Mouse (Mus musculus): ENCODE data around the gene Wdr49. TPM values are rescaled to one million over a fixed set of nuclear protein-coding genes. Genes with fewer than 3 reads are reported as not detected.

The Wdr49 gene
- polyA plus RNA-seq, 2 experiments, result not detected

- DNase-seq (ENCODE audit: low read depth in 3 of 3, low spot score in 3 of 3) (no peak), ATAC-seq (ENCODE audit: insufficient read depth) (no peak)
- Histone ChIP-seq H3K27ac (no peak overlapping the region), H3K9me3 (ENCODE audit: control insufficient read depth, low read length) (no peaks in the 10 kb centered on the region), H3K4me1 (replicated peaks; ENCODE audit: control insufficient read depth in 2 of 2, insufficient read depth in 2 of 2, low read length in 1 of 2) (no peaks in the 10 kb centered on the region), H3K9ac (replicated peaks) (no peak overlapping the region), H3K4me2 (ENCODE audit: low read depth) (no peak overlapping the region), H3K36me3 (replicated peaks; ENCODE audit: control insufficient read depth, insufficient read depth, low read depth) (no peaks in the 10 kb centered on the region), H3K4me3 (ENCODE audit: insufficient read depth in 1 of 2, low read depth in 2 of 2, low read length in 2 of 2) (no peak overlapping the region), H3K27me3 (ENCODE audit: control insufficient read depth, insufficient read depth, low read length) (no peaks in the 10 kb centered on the region)
- no peak for TF ChIP-seq EP300 (IDR thresholded peaks at IDR 0.05; ENCODE audit: low read depth)
- TF ChIP-seq CTCF (IDR thresholded peaks at IDR 0.05; ENCODE audit: low read depth), result no peak
Measured at GRCm38 (mm10) chr3:75353972-75354371, 128.0 kb downstream of the Wdr49 start.

- Histone ChIP-seq H3K27ac (no peak overlapping the region), H3K4me1 (replicated peaks; ENCODE audit: control insufficient read depth in 2 of 2, insufficient read depth in 2 of 2, low read length in 1 of 2) (no peaks in the 10 kb centered on the region), H3K36me3 (replicated peaks; ENCODE audit: control insufficient read depth, insufficient read depth, low read depth) (no peaks in the 10 kb centered on the region), H3K27me3 (ENCODE audit: control insufficient read depth, insufficient read depth, low read length) (no peaks in the 10 kb centered on the region), H3K9me3 (ENCODE audit: control insufficient read depth, low read length) (no peaks in the 10 kb centered on the region), H3K4me2 (ENCODE audit: low read depth) (no peak overlapping the region), H3K4me3 (ENCODE audit: insufficient read depth in 1 of 2, low read depth in 2 of 2, low read length in 2 of 2) (no peak overlapping the region), H3K9ac (replicated peaks) (no peak overlapping the region)
- TF ChIP-seq EP300 (IDR thresholded peaks at IDR 0.05; ENCODE audit: low read depth) (no peak), CTCF (IDR thresholded peaks at IDR 0.05; ENCODE audit: low read depth) (no peak)
- no peak for DNase-seq (ENCODE audit: low read depth in 3 of 3, low spot score in 3 of 3)
- no peak for ATAC-seq (ENCODE audit: insufficient read depth)
Measured at GRCm38 (mm10) chr3:75337196-75337595, 144.8 kb downstream of the Wdr49 start.

- H3K9me3 ChIP-seq (ENCODE audit: control insufficient read depth, low read length), result no peaks in the 10 kb centered on the region
- no peak overlapping the region for H3K9ac ChIP-seq (replicated peaks)
- no peak for DNase-seq (ENCODE audit: low read depth in 3 of 3, low spot score in 3 of 3)
- no peaks in the 10 kb centered on the region for H3K4me1 ChIP-seq (replicated peaks; ENCODE audit: control insufficient read depth in 2 of 2, insufficient read depth in 2 of 2, low read length in 1 of 2)
- ATAC-seq (ENCODE audit: insufficient read depth), result no peak
- no peak overlapping the region for H3K27ac ChIP-seq
- no peak overlapping the region for H3K4me3 ChIP-seq (ENCODE audit: insufficient read depth in 1 of 2, low read depth in 2 of 2, low read length in 2 of 2)
- no peak for TF ChIP-seq EP300 (IDR thresholded peaks at IDR 0.05; ENCODE audit: low read depth)
- no peak for TF ChIP-seq CTCF (IDR thresholded peaks at IDR 0.05; ENCODE audit: low read depth)
- no peaks in the 10 kb centered on the region for H3K27me3 ChIP-seq (ENCODE audit: control insufficient read depth, insufficient read depth, low read length)
- no peaks in the 10 kb centered on the region for H3K36me3 ChIP-seq (replicated peaks; ENCODE audit: control insufficient read depth, insufficient read depth, low read depth)
- no peak overlapping the region for H3K4me2 ChIP-seq (ENCODE audit: low read depth)
- WGBS (ENCODE audit: insufficient replicate concordance), result 52% methylated on average over 4 of the region's 4 CpGs
Measured at GRCm38 (mm10) chr3:75320999-75321398, 161.0 kb downstream of the Wdr49 start.

- Histone ChIP-seq H3K27me3 (ENCODE audit: control insufficient read depth, insufficient read depth, low read length) (no peaks in the 10 kb centered on the region), H3K4me1 (replicated peaks; ENCODE audit: control insufficient read depth in 2 of 2, insufficient read depth in 2 of 2, low read length in 1 of 2) (peaks cover 0 to 3% of the 10 kb centered on the region in 2 experiments; a peak in 1 of 4 replicates), H3K4me2 (ENCODE audit: low read depth) (no peak overlapping the region), H3K36me3 (replicated peaks; ENCODE audit: control insufficient read depth, insufficient read depth, low read depth) (no peaks in the 10 kb centered on the region), H3K27ac (no peak overlapping the region), H3K9me3 (ENCODE audit: control insufficient read depth, low read length) (no peaks in the 10 kb centered on the region), H3K9ac (replicated peaks) (no peak overlapping the region), H3K4me3 (ENCODE audit: insufficient read depth in 1 of 2, low read depth in 2 of 2, low read length in 2 of 2) (no peak overlapping the region)
- ATAC-seq (ENCODE audit: insufficient read depth) (no peak), DNase-seq (ENCODE audit: low read depth in 3 of 3, low spot score in 3 of 3) (no peak)
- 45% methylated on average over 4 of the region's 4 CpGs for WGBS (ENCODE audit: insufficient replicate concordance)
- TF ChIP-seq EP300 (IDR thresholded peaks at IDR 0.05; ENCODE audit: low read depth) (no peak), CTCF (IDR thresholded peaks at IDR 0.05; ENCODE audit: low read depth) (no peak)
Measured at GRCm38 (mm10) chr3:75308861-75309260, 173.1 kb downstream of the Wdr49 start.

GRCm38 (mm10) chr3:75308228-75308627 is 173.7 kb downstream of the Wdr49 start:
- TF ChIP-seq CTCF (IDR thresholded peaks at IDR 0.05; ENCODE audit: low read depth) (no peak), EP300 (IDR thresholded peaks at IDR 0.05; ENCODE audit: low read depth) (no peak)
- Histone ChIP-seq H3K36me3 (replicated peaks; ENCODE audit: control insufficient read depth, insufficient read depth, low read depth) (no peaks in the 10 kb centered on the region), H3K9ac (replicated peaks) (no peak overlapping the region), H3K4me1 (replicated peaks; ENCODE audit: control insufficient read depth in 2 of 2, insufficient read depth in 2 of 2, low read length in 1 of 2) (peaks cover 0 to 3% of the 10 kb centered on the region in 2 experiments; a peak in 1 of 4 replicates), H3K9me3 (ENCODE audit: control insufficient read depth, low read length) (no peaks in the 10 kb centered on the region), H3K27ac (no peak overlapping the region), H3K27me3 (ENCODE audit: control insufficient read depth, insufficient read depth, low read length) (no peaks in the 10 kb centered on the region), H3K4me3 (ENCODE audit: insufficient read depth in 1 of 2, low read depth in 2 of 2, low read length in 2 of 2) (no peak overlapping the region), H3K4me2 (ENCODE audit: low read depth) (no peak overlapping the region)
- WGBS (ENCODE audit: insufficient replicate concordance), result 23% methylated on average over 3 of the region's 3 CpGs
- ATAC-seq (ENCODE audit: insufficient read depth) (peak; percentile 43; the same call in 1 of the 2 replicates), DNase-seq (ENCODE audit: low read depth in 3 of 3, low spot score in 3 of 3) (no peak)
